15 mouse cellular contexts compared by ENCODE assay signal in genomic region chr15:40007844-40008243, GRCm38 (mm10).
DNase-seq lines count a peak whose midpoint lies in the region; ATAC-seq and TF ChIP-seq lines count a peak whose summit lies in the region.
"Had no signal": no experiment of that assay in that cellular context is flagged by ENCODE, and none has a peak within 500 bp of the region (broad histone marks: within the 10 kb centered on the region; RNA-seq: fewer than 3 reads in every experiment).

No protein-coding gene starts in this region.

- no peaks in the 10 kb centered on the region for H3K36me3 ChIP-seq in kidney, embryonic 14.5 days (ENCODE audit: control insufficient read depth, insufficient read depth, low read length)
- no peaks in the 10 kb centered on the region for H3K36me3 ChIP-seq in stomach, embryonic 16.5 days (ENCODE audit: control insufficient read depth, insufficient read depth, low read length)
- H3K36me3 ChIP-seq in stomach, postnatal 0 days (ENCODE audit: control insufficient read depth, insufficient read depth, low read length): no peaks in the 10 kb centered on the region
- H3K36me3 ChIP-seq in embryonic facial prominence, embryonic 11.5 days (replicated peaks; ENCODE audit: control insufficient read depth, insufficient read depth, low read depth, low read length): no peaks in the 10 kb centered on the region
- H3K36me3 ChIP-seq: forebrain, embryonic 12.5 days; lung, embryonic 15.5 days had no signal

- H3K27me3 ChIP-seq in kidney, embryonic 14.5 days (ENCODE audit: control insufficient read depth, insufficient read depth, low read length): no peaks in the 10 kb centered on the region
- no peaks in the 10 kb centered on the region for H3K27me3 ChIP-seq in stomach, embryonic 16.5 days (ENCODE audit: control insufficient read depth, insufficient read depth, low read length)
- H3K27me3 ChIP-seq in stomach, postnatal 0 days (ENCODE audit: control insufficient read depth, insufficient read depth, low read length): no peaks in the 10 kb centered on the region
- H3K27me3 ChIP-seq in embryonic facial prominence, embryonic 11.5 days (ENCODE audit: control insufficient read depth, insufficient read depth, low read length): no peaks in the 10 kb centered on the region
- H3K27me3 ChIP-seq: forebrain, embryonic 12.5 days; lung, embryonic 15.5 days had no signal

- no peak overlapping the region; the same call in 1 of the 2 replicates for H3K4me2 ChIP-seq in kidney, embryonic 14.5 days (replicated peaks; ENCODE audit: low read depth, low read length)
- H3K4me2 ChIP-seq in stomach, embryonic 16.5 days (ENCODE audit: low read depth, low read length): no peak overlapping the region
- H3K4me2 ChIP-seq in stomach, postnatal 0 days (replicated peaks; ENCODE audit: low read depth): no peak overlapping the region
- H3K4me2 ChIP-seq in embryonic facial prominence, embryonic 11.5 days (ENCODE audit: low read depth, low read length): no peak overlapping the region
- H3K4me2 ChIP-seq: forebrain, embryonic 12.5 days; hindbrain, embryonic 14.5 days; liver, embryonic 11.5 days; lung, embryonic 15.5 days had no signal

- H3K4me1 ChIP-seq in kidney, embryonic 14.5 days (ENCODE audit: control insufficient read depth, insufficient read depth, low read length): peaks cover 5% of the 10 kb centered on the region; the same call in 1 of the 2 replicates
- 0 out of 2 replicates have a peak, but pooled peaks cover 5% of the 10 kb centered on the region for H3K4me1 ChIP-seq in stomach, embryonic 16.5 days (ENCODE audit: control insufficient read depth, insufficient read depth, low read length)
- no peaks in the 10 kb centered on the region for H3K4me1 ChIP-seq in stomach, postnatal 0 days (replicated peaks; ENCODE audit: control insufficient read depth, insufficient read depth)
- no peaks in the 10 kb centered on the region for H3K4me1 ChIP-seq in embryonic facial prominence, embryonic 11.5 days (ENCODE audit: control insufficient read depth, insufficient read depth, low read length)
- H3K4me1 ChIP-seq: forebrain, embryonic 12.5 days had no signal

- H3K9ac ChIP-seq in kidney, embryonic 14.5 days (ENCODE audit: low read depth, low read length): no peak overlapping the region
- H3K9ac ChIP-seq in stomach, embryonic 16.5 days (ENCODE audit: low read length): no peak overlapping the region
- H3K9ac ChIP-seq in stomach, postnatal 0 days (ENCODE audit: low read length): no peak overlapping the region
- no peak overlapping the region for H3K9ac ChIP-seq in embryonic facial prominence, embryonic 11.5 days (replicated peaks; ENCODE audit: low read length)
- H3K9ac ChIP-seq: forebrain, embryonic 12.5 days; hindbrain, embryonic 14.5 days; lung, embryonic 15.5 days had no signal

- no peak; the same call in 1 of the 2 replicates for ATAC-seq in kidney, embryonic 14.5 days (ENCODE audit: low FRiP score, low TSS enrichment)
- ATAC-seq in stomach, embryonic 16.5 days (ENCODE audit: insufficient read depth, low FRiP score): peak; percentile 40; the same call in 1 of the 2 replicates
- ATAC-seq in stomach, postnatal 0 days (ENCODE audit: low FRiP score, low TSS enrichment): no peak
- no peak for ATAC-seq in embryonic facial prominence, embryonic 11.5 days (replicated peaks; ENCODE audit: insufficient number of reproducible peaks, low FRiP score, low TSS enrichment, low read depth)
- ATAC-seq: activated CD4-positive, CD25-positive, alpha-beta regulatory T cell, adult 4 months had no signal

- TF ChIP-seq EP300 in stomach, postnatal 0 days (optimal IDR thresholded peaks at IDR 0.05): no peak

- WGBS in kidney, embryonic 14.5 days: 11% methylated on average over 5 of the region's 5 CpGs
- 9% methylated on average over 5 of the region's 5 CpGs for WGBS in stomach, embryonic 16.5 days
- WGBS in stomach, postnatal 0 days: 7% methylated on average over 5 of the region's 5 CpGs
- 26% methylated on average over 5 of the region's 5 CpGs for WGBS in embryonic facial prominence, embryonic 11.5 days

- DNase-seq in kidney, adult 11 months: no peak
- DNase-seq in stomach, postnatal 0 days (ENCODE audit: low spot score): no peak
- DNase-seq in embryonic facial prominence, embryonic 11.5 days (ENCODE audit: low spot score): peak; percentile 33
- no peak for DNase-seq in layer of hippocampus, postnatal 14 days (ENCODE audit: low spot score in 2 of 2)
- DNase-seq in adrenal gland, postnatal 10 days: no peak
- DNase-seq: cerebellum, adult 9-11 months; kidney, adult 9 months; retina, postnatal 1 day had no signal

- 0 out of 2 replicates have a peak overlapping the region, but pooled peaks have one; percentile 11 for H3K27ac ChIP-seq in kidney, embryonic 14.5 days (ENCODE audit: low read depth, low read length)
- H3K27ac ChIP-seq in stomach, embryonic 16.5 days (ENCODE audit: low read length): no peak overlapping the region
- H3K27ac ChIP-seq in stomach, postnatal 0 days (replicated peaks): no peak overlapping the region
- no peak overlapping the region for H3K27ac ChIP-seq in embryonic facial prominence, embryonic 11.5 days (replicated peaks; ENCODE audit: low read depth, low read length)
- H3K27ac ChIP-seq: forebrain, embryonic 12.5 days; hindbrain, embryonic 14.5 days; lung, embryonic 15.5 days had no signal

- no peak for TF ChIP-seq CTCF in stomach, postnatal 0 days (IDR thresholded peaks at IDR 0.05; ENCODE audit: low read depth)

- H3K9me3 ChIP-seq in kidney, embryonic 14.5 days (ENCODE audit: control insufficient read depth, low read length): no peaks in the 10 kb centered on the region
- H3K9me3 ChIP-seq in stomach, embryonic 16.5 days (replicated peaks; ENCODE audit: control insufficient read depth, low read length): no peaks in the 10 kb centered on the region
- no peaks in the 10 kb centered on the region for H3K9me3 ChIP-seq in stomach, postnatal 0 days (ENCODE audit: control insufficient read depth, low read length)
- H3K9me3 ChIP-seq in embryonic facial prominence, embryonic 11.5 days (replicated peaks; ENCODE audit: control insufficient read depth, low read length): no peaks in the 10 kb centered on the region
- H3K9me3 ChIP-seq: forebrain, embryonic 12.5 days; lung, embryonic 15.5 days had no signal

- no peak overlapping the region for H3K4me3 ChIP-seq in kidney, embryonic 14.5 days (ENCODE audit: low read length)
- no peak overlapping the region for H3K4me3 ChIP-seq in stomach, embryonic 16.5 days (replicated peaks; ENCODE audit: low read length)
- H3K4me3 ChIP-seq in stomach, postnatal 0 days (ENCODE audit: low read depth, low read length): no peak overlapping the region
- H3K4me3 ChIP-seq in embryonic facial prominence, embryonic 11.5 days (ENCODE audit: low read depth, low read length): no peak overlapping the region
- H3K4me3 ChIP-seq: forebrain, embryonic 12.5 days; lung, embryonic 15.5 days had no signal
